Mouse (Mus musculus) heart, embryonic 14.5 days (tissue): ENCODE results near the gene Nos1. TPM values are rescaled to one million over a fixed set of nuclear protein-coding genes. Genes with fewer than 3 reads are reported as not detected.

Experiments
- ATAC-seq: fragments of 200-750 bp; cut with Nextera tagmentation; 2 replicates; pipeline ENCODE4 v1.8.0; 2017; ENCODE audit warnings: low read depth, moderate TSS enrichment; ENCODE audit not compliant: insufficient number of reproducible peaks, insufficient read depth, low FRiP score
- H3K27ac ChIP-seq, 2 experiments: fragments of 200-500 bp in 1 of 2; fragments of 300-500 bp in 1 of 2; sonication (generic) in 1 of 2; replicated peaks in 1 of 2; 2 replicates each; pipeline ENCODE4 v1.5.1; 2012 to 2014; ENCODE audit warnings: low read depth in 2 of 2, low read length in 2 of 2, control low read depth in 1 of 2, mild to moderate bottlenecking in 1 of 2, mixed read lengths in 1 of 2; ENCODE audit not compliant: control insufficient read depth in 1 of 2, insufficient read depth in 1 of 2
- H3K27me3 ChIP-seq: fragments of 300-500 bp; sonication (generic); 2 replicates; pipeline ENCODE4 v1.6.1; 2014; ENCODE audit warnings: mild to moderate bottlenecking, low read length, control low read depth; ENCODE audit not compliant: control insufficient read depth, insufficient read depth
- H3K36me3 ChIP-seq: fragments of 300-500 bp; sonication (generic); 2 replicates; pipeline ENCODE4 v1.6.1; 2014; ENCODE audit warnings: mild to moderate bottlenecking, control low read depth, low read length, mixed read lengths; ENCODE audit not compliant: control insufficient read depth, insufficient read depth
- H3K4me1 ChIP-seq, 2 experiments: fragments of 200-500 bp in 1 of 2; fragments of 300-500 bp in 1 of 2; sonication (generic) in 1 of 2; 2 replicates each; pipeline ENCODE4 v1.6.1; 2012 to 2014; ENCODE audit warnings: low read length in 2 of 2, control low read depth in 1 of 2, mixed read lengths in 1 of 2; ENCODE audit not compliant: control insufficient read depth in 2 of 2, insufficient read depth in 2 of 2
- H3K4me2 ChIP-seq: fragments of 300-500 bp; sonication (generic); 2 replicates; pipeline ENCODE4 v1.6.1; 2014; ENCODE audit warnings: mild to moderate bottlenecking, low read length
- H3K4me3 ChIP-seq, 2 experiments: fragments of 200-500 bp in 1 of 2; fragments of 300-500 bp in 1 of 2; sonication (generic) in 1 of 2; 2 replicates each; pipeline ENCODE4 v1.5.1; 2012 to 2014; ENCODE audit warnings: low read length in 2 of 2, mild to moderate bottlenecking in 2 of 2, control low read depth in 1 of 2, low read depth in 1 of 2, moderate library complexity in 1 of 2; ENCODE audit not compliant: control insufficient read depth in 1 of 2, insufficient read depth in 1 of 2
- H3K9ac ChIP-seq: fragments of 300-500 bp; sonication (generic); 2 replicates; pipeline ENCODE4 v1.6.1; 2014; ENCODE audit warnings: mild to moderate bottlenecking, low read length
- H3K9me3 ChIP-seq: fragments of 300-500 bp; sonication (generic); 2 replicates; pipeline ENCODE4 v1.6.1; 2016; ENCODE audit warnings: low read length, control low read depth; ENCODE audit not compliant: control insufficient read depth
- WGBS: fragments of 180-500 bp; shearing (Covaris S2); extraction: QIAGEN DNeasy Blood & Tissue Kit; methylation state at CpG from one replicate; pipeline ENCODE4 v1.1.7; 2014; 5-methylcytosine and 5-hydroxymethylcytosine counted together
- polyA plus RNA-seq: library from polyadenylated mRNA; unstranded; fragments of >200 nt; fragmentation: Nextera tagmentation; extraction: Ambion mirVana; gene quantifications from 2 replicates; pipeline ENCODE4 v1.2.1, GENCODE M21; 2014

Gene Nos1
- polyA plus RNA-seq, 1 experiment from 2014 or later = 0.04 TPM

GRCm38 (mm10) chr5:117818800-117819199 is 38.0 kb downstream of the Nos1 start:
- H3K4me2 ChIP-seq = no peak overlapping the region
- H3K9me3 ChIP-seq = no peaks in the 10 kb centered on the region
- H3K27me3 ChIP-seq = no peaks in the 10 kb centered on the region
- no peak for ATAC-seq
- H3K36me3 ChIP-seq = no peaks in the 10 kb centered on the region
- WGBS = 83% methylated on average over 6 of the region's 6 CpGs
- no peak overlapping the region for H3K4me3 ChIP-seq
- no peaks in the 10 kb centered on the region for H3K4me1 ChIP-seq
- no peak overlapping the region for H3K27ac ChIP-seq
- no peak overlapping the region for H3K9ac ChIP-seq

DNA sequence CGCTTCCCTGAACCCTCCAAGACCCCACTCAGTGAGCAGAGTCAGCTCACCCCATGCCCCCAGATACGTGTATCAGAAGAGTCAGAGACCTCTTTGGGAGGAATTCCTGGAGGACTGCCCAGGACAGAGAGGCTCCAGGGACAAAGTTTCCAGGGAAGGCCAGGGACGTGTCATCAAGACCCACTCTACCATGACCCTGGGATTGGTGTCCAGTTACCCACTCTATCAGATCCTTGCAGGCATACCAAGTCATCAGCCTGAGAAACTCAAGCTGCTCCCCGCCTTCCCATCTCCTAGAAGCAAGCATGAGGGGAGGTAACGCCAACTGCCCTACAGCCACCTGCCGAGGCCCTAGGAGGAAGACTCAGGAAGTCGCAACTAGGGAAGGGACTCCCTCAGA is 39.6 kb downstream of the Nos1 start:
- H3K9ac ChIP-seq = no peak overlapping the region
- H3K27me3 ChIP-seq = no peaks in the 10 kb centered on the region
- H3K9me3 ChIP-seq = no peaks in the 10 kb centered on the region
- no peak overlapping the region for H3K4me2 ChIP-seq
- 37% methylated on average over 7 of the region's 7 CpGs for WGBS
- no peak overlapping the region for H3K27ac ChIP-seq
- no peaks in the 10 kb centered on the region for H3K4me1 ChIP-seq
- H3K4me3 ChIP-seq = no peak overlapping the region
- no peaks in the 10 kb centered on the region for H3K36me3 ChIP-seq
- no peak for ATAC-seq

- ATAC-seq = no peak
- H3K4me3 ChIP-seq = no peak overlapping the region
- H3K27ac ChIP-seq = no peak overlapping the region
- H3K36me3 ChIP-seq = no peaks in the 10 kb centered on the region
- H3K9ac ChIP-seq = no peak overlapping the region
- no peak overlapping the region for H3K4me2 ChIP-seq
- 85% methylated on average over 9 of the region's 9 CpGs for WGBS
- no peaks in the 10 kb centered on the region for H3K27me3 ChIP-seq
- no peaks in the 10 kb centered on the region for H3K4me1 ChIP-seq
- no peaks in the 10 kb centered on the region for H3K9me3 ChIP-seq
These were observed 43.0 kb downstream of the Nos1 start for GRCm38 (mm10) chr5:117823811-117824210.

DNA sequence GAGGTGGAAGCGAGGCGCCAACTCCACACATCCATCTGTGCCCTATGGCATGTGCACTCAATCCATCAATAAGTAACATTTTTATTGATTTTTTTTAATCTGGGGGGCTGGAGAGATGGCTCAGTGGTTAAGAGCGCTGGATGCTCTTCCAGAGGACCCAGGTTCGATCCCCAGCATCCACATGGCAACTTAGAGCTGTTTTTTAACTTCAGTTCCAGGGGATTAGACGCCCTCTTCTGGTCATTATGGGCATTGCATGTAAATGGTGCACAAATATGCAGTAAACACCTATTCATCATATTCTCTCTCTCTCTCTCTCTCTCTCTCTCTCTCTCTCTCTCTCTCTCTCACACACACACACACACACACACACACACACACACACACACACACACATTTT is 43.7 kb downstream of the Nos1 start:
- Histone ChIP-seq H3K27ac (no peak overlapping the region), H3K4me2 (no peak overlapping the region), H3K9ac (no peak overlapping the region), H3K4me1 (no peaks in the 10 kb centered on the region), H3K4me3 (no peak overlapping the region), H3K9me3 (no peaks in the 10 kb centered on the region), H3K27me3 (no peaks in the 10 kb centered on the region), H3K36me3 (no peaks in the 10 kb centered on the region)
- no peak for ATAC-seq
- 73% methylated on average over 5 of the region's 5 CpGs for WGBS

DNA sequence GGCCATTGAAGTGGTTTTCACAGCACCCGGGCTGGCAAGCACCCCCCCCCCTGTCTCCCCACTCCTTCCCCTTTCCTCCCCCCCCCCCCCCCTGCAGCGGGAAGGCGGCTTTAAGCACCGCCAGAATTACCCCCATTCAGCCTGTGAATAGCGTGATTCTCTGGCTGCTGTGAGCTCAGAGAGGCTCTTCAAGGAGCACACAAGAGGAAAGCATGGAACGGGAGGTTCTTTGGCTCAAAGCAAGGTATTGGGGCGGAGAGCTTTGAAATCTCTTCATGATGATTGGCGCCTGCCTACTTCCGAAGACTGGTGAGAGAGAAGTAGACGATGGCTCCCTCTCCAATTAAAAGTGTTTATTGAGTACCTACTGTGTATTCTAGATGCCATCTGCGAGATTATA is 44.5 kb downstream of the Nos1 start:
- Histone ChIP-seq H3K4me2 (no peak overlapping the region), H3K27ac (no peak overlapping the region), H3K4me1 (no peaks in the 10 kb centered on the region), H3K4me3 (no peak overlapping the region), H3K9me3 (no peaks in the 10 kb centered on the region), H3K36me3 (no peaks in the 10 kb centered on the region), H3K27me3 (no peaks in the 10 kb centered on the region), H3K9ac (no peak overlapping the region)
- 67% methylated on average over 10 of the region's 11 CpGs for WGBS
- no peak for ATAC-seq

- Histone ChIP-seq H3K9me3 (no peaks in the 10 kb centered on the region), H3K4me3 (no peak overlapping the region), H3K27ac (no peak overlapping the region), H3K36me3 (no peaks in the 10 kb centered on the region), H3K27me3 (no peaks in the 10 kb centered on the region), H3K4me2 (no peak overlapping the region), H3K4me1 (no peaks in the 10 kb centered on the region), H3K9ac (no peak overlapping the region)
- no peak for ATAC-seq
- WGBS = 68% methylated on average over 6 of the region's 6 CpGs
These were observed 46.5 kb downstream of the Nos1 start for GRCm38 (mm10) chr5:117827366-117827765.

DNA sequence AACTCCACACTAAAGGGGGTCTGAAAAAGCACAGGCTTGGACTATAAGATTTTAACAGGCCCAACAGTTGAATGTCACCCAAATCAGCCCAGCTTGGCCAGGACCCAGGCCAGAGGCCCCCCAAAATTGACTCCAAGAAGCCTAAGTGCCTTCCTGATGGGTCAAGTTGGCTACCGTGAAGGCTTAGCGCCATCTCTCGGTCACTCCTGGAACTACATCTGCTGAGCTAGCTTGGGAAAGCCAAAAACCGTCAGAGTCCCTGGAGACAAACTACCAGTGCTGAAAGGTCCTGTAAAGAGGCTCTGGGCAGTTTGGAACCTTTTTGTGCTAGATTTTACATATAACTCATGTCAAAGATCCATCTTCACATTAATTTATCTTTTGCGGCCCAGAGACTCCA is 56.1 kb downstream of the Nos1 start:
- Histone ChIP-seq H3K9ac (no peak overlapping the region), H3K9me3 (no peaks in the 10 kb centered on the region), H3K4me1 (no peaks in the 10 kb centered on the region), H3K4me3 (no peak overlapping the region), H3K27me3 (peaks cover 37% of the 10 kb centered on the region), H3K4me2 (no peak overlapping the region), H3K27ac (no peak overlapping the region), H3K36me3 (no peaks in the 10 kb centered on the region)
- no peak for ATAC-seq
- 17% methylated on average over 5 of the region's 5 CpGs for WGBS

- H3K4me2 ChIP-seq = no peak overlapping the region
- no peak for ATAC-seq
- no peaks in the 10 kb centered on the region for H3K9me3 ChIP-seq
- H3K4me3 ChIP-seq = no peak overlapping the region
- no peak overlapping the region for H3K9ac ChIP-seq
- no peaks in the 10 kb centered on the region for H3K36me3 ChIP-seq
- H3K4me1 ChIP-seq = no peaks in the 10 kb centered on the region
- H3K27me3 ChIP-seq = peaks cover 45% of the 10 kb centered on the region
- 39% methylated on average over 9 of the region's 9 CpGs for WGBS
- H3K27ac ChIP-seq = no peak overlapping the region
These were observed 56.9 kb downstream of the Nos1 start for GRCm38 (mm10) chr5:117837731-117838130.
